8 mouse cellular contexts compared by ENCODE assay signal in genomic region chr13:43365825-43366184, GRCm38 (mm10). TPM values are rescaled to one million over a fixed set of nuclear protein-coding genes. Genes with fewer than 3 reads are reported as not detected.
DNase-seq lines count a peak whose midpoint lies in the region; ATAC-seq and TF ChIP-seq lines count a peak whose summit lies in the region.

No protein-coding gene starts in this region.

- peak overlapping the region; percentile 70 for H3K4me3 ChIP-seq in liver, adult 2 months (ENCODE audit: insufficient read depth, low read depth, low read length)
- H3K4me3 ChIP-seq in embryonic facial prominence, embryonic 15.5 days (replicated peaks): peak overlapping the region; percentile 61
- peak overlapping the region; percentile 75 for H3K4me3 ChIP-seq in intestine, embryonic 16.5 days (ENCODE audit: low read length)
- peak overlapping the region; percentile 61 for H3K4me3 ChIP-seq in neural tube, embryonic 13.5 days

- peak overlapping the region; percentile 78 for H3K4me2 ChIP-seq in embryonic facial prominence, embryonic 15.5 days (replicated peaks)
- peak overlapping the region; percentile 88 for H3K4me2 ChIP-seq in intestine, embryonic 16.5 days (ENCODE audit: low read depth, low read length)
- H3K4me2 ChIP-seq in neural tube, embryonic 13.5 days: peak overlapping the region; percentile 79

- H3K27me3 ChIP-seq in liver, adult 2 months (ENCODE audit: control insufficient read depth, insufficient read depth, low read length): no peaks in the 10 kb centered on the region
- no peaks in the 10 kb centered on the region for H3K27me3 ChIP-seq in embryonic facial prominence, embryonic 15.5 days
- no peaks in the 10 kb centered on the region for H3K27me3 ChIP-seq in intestine, embryonic 16.5 days (replicated peaks; ENCODE audit: control insufficient read depth, insufficient read depth, low read length)
- H3K27me3 ChIP-seq in neural tube, embryonic 13.5 days: no peaks in the 10 kb centered on the region

- H3K9ac ChIP-seq in liver, adult 2 months (ENCODE audit: low read depth, low read length): peak overlapping the region; percentile 81
- H3K9ac ChIP-seq in embryonic facial prominence, embryonic 15.5 days: peak overlapping the region; percentile 35
- peak overlapping the region; percentile 88 for H3K9ac ChIP-seq in intestine, embryonic 16.5 days (ENCODE audit: low read depth, low read length)
- peak overlapping the region; percentile 78 for H3K9ac ChIP-seq in neural tube, embryonic 13.5 days

- TF ChIP-seq CTCF in liver, adult 2 months (IDR thresholded peaks at IDR 0.05; ENCODE audit: low read depth, low read length): no peak

- H3K27ac ChIP-seq in liver, adult 2 months (replicated peaks; ENCODE audit: insufficient read depth, low read depth, low read length): peak overlapping the region; percentile 73
- H3K27ac ChIP-seq in embryonic facial prominence, embryonic 15.5 days (replicated peaks): 0 out of 2 replicates have a peak overlapping the region, but pooled peaks have one; percentile 4
- 0 out of 2 replicates have a peak overlapping the region, but pooled peaks have one; percentile 23 for H3K27ac ChIP-seq in intestine, embryonic 16.5 days (ENCODE audit: low read length)
- peak overlapping the region; percentile 71 for H3K27ac ChIP-seq in neural tube, embryonic 13.5 days (replicated peaks)

- H3K36me3 ChIP-seq in liver, adult 2 months (ENCODE audit: control insufficient read depth, insufficient read depth, low read length): peaks cover 1% of the 10 kb centered on the region
- peaks cover 3% of the 10 kb centered on the region; the same call in 1 of the 2 replicates for H3K36me3 ChIP-seq in embryonic facial prominence, embryonic 15.5 days
- no peaks in the 10 kb centered on the region for H3K36me3 ChIP-seq in intestine, embryonic 16.5 days (ENCODE audit: control insufficient read depth, insufficient read depth, low read length)
- peaks cover 4% of the 10 kb centered on the region for H3K36me3 ChIP-seq in neural tube, embryonic 13.5 days

- ATAC-seq in embryonic facial prominence, embryonic 15.5 days (ENCODE audit: insufficient number of reproducible peaks, low FRiP score, low TSS enrichment, low read depth): no peak
- ATAC-seq in intestine, embryonic 16.5 days: peak; percentile 32
- ATAC-seq in neural tube, embryonic 13.5 days (ENCODE audit: low read depth): peak; percentile 76
- no peak for ATAC-seq in frontal cortex, adult (ENCODE audit: low TSS enrichment)

- 3% methylated on average over 11 of the region's 11 CpGs for WGBS in liver, adult 2 months
- 6% methylated on average over 11 of the region's 11 CpGs for WGBS in embryonic facial prominence, embryonic 15.5 days
- WGBS in intestine, embryonic 16.5 days: 8% methylated on average over 11 of the region's 11 CpGs
- 8% methylated on average over 11 of the region's 11 CpGs for WGBS in neural tube, embryonic 13.5 days

- DNase-seq in liver, adult 2 months (ENCODE audit: extremely low read depth, low read depth, low spot score): peak; percentile 25
- DNase-seq in liver: no peak
- DNase-seq in adipocyte (ENCODE audit: low spot score): no peak
- DNase-seq in right cerebral cortex, postnatal 4 days: no peak

- TF ChIP-seq POLR2A in liver, adult 2 months (IDR thresholded peaks at IDR 0.05; ENCODE audit: extremely low read depth, insufficient read depth, low read length): no peak

- H3K4me1 ChIP-seq in liver, adult 2 months (ENCODE audit: control insufficient read depth, insufficient read depth, low read length): peaks cover 7% of the 10 kb centered on the region; the same call in 1 of the 2 replicates
- peaks cover 5% of the 10 kb centered on the region; the same call in 1 of the 2 replicates for H3K4me1 ChIP-seq in embryonic facial prominence, embryonic 15.5 days
- H3K4me1 ChIP-seq in intestine, embryonic 16.5 days (ENCODE audit: control insufficient read depth, insufficient read depth, low read length): peaks cover 4% of the 10 kb centered on the region; the same call in 1 of the 2 replicates
- H3K4me1 ChIP-seq in neural tube, embryonic 13.5 days (replicated peaks): peaks cover 16% of the 10 kb centered on the region

- H3K79me2 ChIP-seq in liver, adult 2 months (ENCODE audit: control insufficient read depth, insufficient read depth, low read length): no peaks in the 10 kb centered on the region; the same call in 1 of the 2 replicates

- no peaks in the 10 kb centered on the region for H3K9me3 ChIP-seq in embryonic facial prominence, embryonic 15.5 days (replicated peaks)
- H3K9me3 ChIP-seq in intestine, embryonic 16.5 days (ENCODE audit: control insufficient read depth, low read length): no peaks in the 10 kb centered on the region
- H3K9me3 ChIP-seq in neural tube, embryonic 13.5 days: no peaks in the 10 kb centered on the region

RNA-seq across cellular contexts. Expression of gene Sirt5, which starts 0.5 kb away (rescaled TPM):
- total RNA-seq in liver, adult 2 months (2014; rRNA removed): 16.9 and 21.6 TPM in 2 replicates
- polyA plus RNA-seq in liver, adult 2 months (2012; rRNA removed): 7.4 and 8.7 TPM in 2 replicates
- 21.4 and 24.1 TPM in 2 replicates for polyA plus RNA-seq in embryonic facial prominence, embryonic 15.5 days (2015; fragmentation: Nextera tagmentation; extraction: Ambion mirVana)
- polyA plus RNA-seq in intestine, embryonic 16.5 days (2015; fragmentation: Nextera tagmentation; extraction: Ambion mirVana): 17.1 and 20.4 TPM in 2 replicates
- 30.6 and 33.4 TPM in 2 replicates for polyA plus RNA-seq in neural tube, embryonic 13.5 days (2015; fragmentation: Nextera tagmentation; extraction: Ambion mirVana)

RNA-seq across cellular contexts. Expression of gene Nol7, which starts 32.4 kb away (rescaled TPM):
- total RNA-seq in liver, adult 2 months (2014; rRNA removed): 50.3 and 55.5 TPM in 2 replicates
- polyA plus RNA-seq in liver, adult 2 months (2012; rRNA removed): 48.9 and 55.5 TPM in 2 replicates
- 120 and 126 TPM in 2 replicates for polyA plus RNA-seq in embryonic facial prominence, embryonic 15.5 days (2015; fragmentation: Nextera tagmentation; extraction: Ambion mirVana)
- 112 and 122 TPM in 2 replicates for polyA plus RNA-seq in intestine, embryonic 16.5 days (2015; fragmentation: Nextera tagmentation; extraction: Ambion mirVana)
- polyA plus RNA-seq in neural tube, embryonic 13.5 days (2015; fragmentation: Nextera tagmentation; extraction: Ambion mirVana): 159 and 170 TPM in 2 replicates

Comparison
In these comparisons a context has a peak if more than half of its experiments do, and no peak if none do; other contexts are left out.
1. H3K27ac ChIP-seq: peak in every context shown above with its lines; median percentile 73 in liver, adult 2 months; 71 in neural tube, embryonic 13.5 days; 23 in intestine, embryonic 16.5 days; 4 in embryonic facial prominence, embryonic 15.5 days.
2. H3K9ac ChIP-seq: peak in every context shown above with its lines; median percentile 88 in intestine, embryonic 16.5 days; 81 in liver, adult 2 months; 78 in neural tube, embryonic 13.5 days; 35 in embryonic facial prominence, embryonic 15.5 days.
3. ATAC-seq: peak in intestine, embryonic 16.5 days (single experiment) and neural tube, embryonic 13.5 days (single experiment); none in embryonic facial prominence, embryonic 15.5 days (single experiment) and frontal cortex, adult (single experiment).
4. Peak in every context shown above with its lines, with median percentiles within 50 percentile points of each other: H3K4me3 ChIP-seq and H3K4me2 ChIP-seq.